Mouse (Mus musculus) stomach, embryonic 14.5 days (tissue): Measurements from ENCODE around the gene Nf1. TPM values are rescaled to one million over a fixed set of nuclear protein-coding genes. Genes with fewer than 3 reads are reported as not detected.

Experiments
- ATAC-seq: fragments of 200-750 bp; cut with Nextera tagmentation; 2 replicates; pipeline ENCODE4 v1.8.0; 2017; ENCODE audit warnings: low read depth, moderate TSS enrichment; ENCODE audit not compliant: insufficient number of reproducible peaks, insufficient read depth, low FRiP score
- H3K27ac ChIP-seq: fragments of 300-500 bp; sonication (generic); 2 replicates; pipeline ENCODE4 v1.5.1; 2014; ENCODE audit warnings: mild to moderate bottlenecking, low read length, moderate library complexity, mixed read lengths
- H3K27me3 ChIP-seq: fragments of 300-500 bp; sonication (generic); 2 replicates; pipeline ENCODE4 v1.6.1; 2014; ENCODE audit warnings: low read length, control low read depth, mixed read lengths; ENCODE audit not compliant: control insufficient read depth, insufficient read depth
- H3K36me3 ChIP-seq: fragments of 300-500 bp; sonication (generic); 2 replicates; pipeline ENCODE4 v1.6.1; 2014; ENCODE audit warnings: mild to moderate bottlenecking, control low read depth, low read length, moderate library complexity, mixed read lengths; ENCODE audit not compliant: control insufficient read depth, insufficient read depth
- H3K4me1 ChIP-seq: fragments of 300-500 bp; sonication (generic); 2 replicates; pipeline ENCODE4 v1.6.1; 2014; ENCODE audit warnings: low read length, control low read depth, mixed read lengths; ENCODE audit not compliant: control insufficient read depth, insufficient read depth
- H3K4me2 ChIP-seq: fragments of 300-500 bp; sonication (generic); replicated peaks from 2 replicates; pipeline ENCODE4 v1.6.1; 2014; ENCODE audit warnings: low read depth, low read length, control low read depth
- H3K4me3 ChIP-seq: fragments of 300-500 bp; sonication (generic); 2 replicates; pipeline ENCODE4 v1.5.1; 2014; ENCODE audit warnings: low read depth, low read length, control low read depth
- H3K9ac ChIP-seq: fragments of 300-500 bp; sonication (generic); replicated peaks from 2 replicates; pipeline ENCODE4 v1.6.1; 2014; ENCODE audit warnings: low read depth, mild to moderate bottlenecking, control low read depth, low read length, moderate library complexity, mixed read lengths
- H3K9me3 ChIP-seq: fragments of 300-500 bp; sonication (generic); 2 replicates; pipeline ENCODE4 v1.6.1; 2016; ENCODE audit warnings: low read depth, low read length, control low read depth; ENCODE audit not compliant: control insufficient read depth
- WGBS: fragments of 180-500 bp; shearing (Covaris S2); extraction: QIAGEN DNeasy Blood & Tissue Kit; methylation state at CpG from one replicate; pipeline ENCODE4 v1.1.7; 2014; 5-methylcytosine and 5-hydroxymethylcytosine counted together
- polyA plus RNA-seq: library from polyadenylated mRNA; unstranded; fragments of >200 nt; fragmentation: Nextera tagmentation; extraction: Ambion mirVana; gene quantifications from 2 replicates; pipeline ENCODE4 v1.2.1, GENCODE M21; 2014

Nf1 gene
- polyA plus RNA-seq, 1 experiment from 2014 or later = 16.9 TPM

DNA sequence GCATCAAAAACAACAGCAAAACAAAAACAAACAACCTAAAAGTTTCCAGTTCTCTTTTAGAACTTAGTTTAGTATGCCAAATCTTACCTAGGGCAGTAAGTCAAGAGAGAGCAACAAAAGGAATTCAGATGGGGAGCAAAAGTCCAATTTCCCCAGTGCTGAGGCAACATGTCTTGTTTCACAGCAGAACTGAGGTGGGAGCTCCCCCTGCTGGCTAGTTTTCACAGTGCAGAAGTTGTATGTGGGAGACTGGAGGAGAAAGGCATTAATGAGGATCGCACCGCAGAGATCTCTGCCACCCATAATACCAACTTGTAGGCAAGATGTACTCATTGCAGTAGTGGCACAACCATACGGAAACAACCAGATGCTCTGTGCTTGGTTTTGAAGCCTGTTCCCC is 58.8 kb downstream of the Nf1 start:
- WGBS = 61% methylated on average over 3 of the region's 3 CpGs
- no peak for ATAC-seq

DNA sequence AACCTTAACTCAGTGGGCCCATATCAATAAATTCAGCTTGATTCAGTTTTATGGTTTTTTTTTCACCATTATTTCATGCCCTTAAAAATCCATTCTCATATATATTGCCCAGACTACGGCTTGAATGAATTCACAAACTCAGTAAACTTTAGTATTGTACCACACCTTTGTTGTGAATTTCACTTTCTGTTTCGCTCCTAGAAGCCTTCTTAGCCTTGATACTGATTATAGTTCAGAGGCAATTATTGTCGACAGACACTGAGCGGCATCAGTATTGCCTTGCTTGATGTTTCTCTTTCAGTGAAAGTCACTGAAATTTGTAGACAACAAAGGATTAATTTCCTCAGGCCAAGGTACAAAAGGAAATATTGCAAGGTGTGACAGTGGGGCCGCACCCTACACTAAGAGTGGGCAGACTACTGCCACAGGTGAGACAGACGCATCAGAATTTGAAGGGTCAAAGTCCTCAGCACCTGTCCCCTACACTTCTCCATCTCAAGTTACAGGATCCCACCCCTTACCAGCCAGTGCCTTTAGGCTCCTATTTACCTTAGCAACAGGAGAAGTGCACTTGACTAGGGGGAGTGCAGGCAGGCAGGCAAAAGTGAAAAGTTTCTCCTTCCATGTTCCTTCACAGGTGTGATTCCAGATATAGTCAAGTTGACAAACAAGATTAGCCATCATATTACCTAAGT is 64.3 kb downstream of the Nf1 start:
- H3K4me2 ChIP-seq = no peak overlapping the region
- no peak for ATAC-seq
- 85% methylated on average over 6 of the region's 6 CpGs for WGBS
- H3K27ac ChIP-seq = no peak overlapping the region
- H3K36me3 ChIP-seq = peaks cover 10% of the 10 kb centered on the region; the same call in 1 of the 2 replicates
- H3K4me3 ChIP-seq = no peak overlapping the region
- H3K9me3 ChIP-seq = no peaks in the 10 kb centered on the region
- H3K27me3 ChIP-seq = no peaks in the 10 kb centered on the region
- no peaks in the 10 kb centered on the region for H3K4me1 ChIP-seq
- H3K9ac ChIP-seq = no peak overlapping the region

More for the DNA sequence above, 58.8 kb downstream of the Nf1 start:
- Histone ChIP-seq H3K9ac (no peak overlapping the region), H3K36me3 (peaks cover 10% of the 10 kb centered on the region; the same call in 1 of the 2 replicates), H3K9me3 (no peaks in the 10 kb centered on the region), H3K4me1 (no peaks in the 10 kb centered on the region), H3K27me3 (no peaks in the 10 kb centered on the region), H3K27ac (no peak overlapping the region), H3K4me3 (no peak overlapping the region), H3K4me2 (no peak overlapping the region)

DNA sequence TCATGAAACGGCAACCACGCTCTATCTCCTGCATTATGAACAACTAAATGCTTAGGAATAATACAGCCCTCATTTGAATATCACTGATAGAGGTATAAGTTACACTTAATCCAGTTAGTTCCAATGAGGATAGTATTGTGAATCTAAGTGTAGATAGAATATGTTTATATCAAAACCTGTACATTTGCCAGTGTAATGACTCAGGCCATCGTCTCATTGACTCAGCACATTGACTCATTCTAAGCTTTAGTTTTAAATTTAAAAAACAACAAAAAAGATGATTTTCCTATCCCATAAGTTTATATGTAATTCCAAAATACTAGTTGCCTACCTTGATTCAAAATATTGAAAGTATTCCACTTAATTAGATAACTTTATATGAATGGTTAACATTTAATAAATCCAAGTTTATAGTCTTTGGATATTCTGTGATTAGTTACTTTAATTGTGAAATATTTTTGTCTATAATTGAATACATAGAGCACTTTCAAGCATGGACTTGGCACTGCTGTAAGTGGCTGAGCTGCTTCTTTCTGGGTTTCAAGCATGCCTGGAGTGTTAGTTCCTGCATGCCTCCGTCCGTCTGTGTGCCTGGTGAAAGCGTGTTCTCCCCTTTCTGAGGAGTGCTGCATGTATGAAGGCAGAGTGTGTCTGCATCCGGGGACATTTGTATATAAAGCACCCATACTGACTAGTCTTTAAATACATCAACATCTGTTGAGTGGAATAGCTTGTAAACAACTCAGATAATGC is 74.4 kb downstream of the Nf1 start:
- Histone ChIP-seq H3K4me2 (no peak overlapping the region), H3K27me3 (no peaks in the 10 kb centered on the region), H3K4me1 (no peaks in the 10 kb centered on the region), H3K9me3 (no peaks in the 10 kb centered on the region), H3K4me3 (no peak overlapping the region), H3K27ac (no peak overlapping the region), H3K36me3 (peaks cover 21% of the 10 kb centered on the region), H3K9ac (no peak overlapping the region)
- no peak for ATAC-seq
- WGBS = 86% methylated on average over 7 of the region's 7 CpGs

DNA sequence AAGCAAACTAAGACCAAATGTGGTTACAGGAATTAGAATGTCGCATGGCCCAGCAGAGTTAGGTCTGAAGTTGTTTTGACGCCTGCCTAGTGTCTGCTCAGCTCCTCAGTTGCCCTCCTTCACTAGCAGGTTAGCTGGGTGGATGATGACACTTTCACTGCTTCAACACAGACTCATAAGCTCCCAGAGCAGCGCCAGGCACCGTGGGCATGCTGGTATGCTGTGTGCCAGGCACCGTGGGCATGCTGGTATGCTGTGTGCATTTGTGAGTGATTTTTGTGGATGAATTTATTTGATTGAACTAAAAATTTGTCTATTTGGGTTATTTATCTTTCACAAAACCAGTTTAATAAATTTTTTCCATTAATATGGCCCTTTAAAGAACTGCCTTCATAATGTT is 83.0 kb downstream of the Nf1 start:
- WGBS = 89% methylated on average over 5 of the region's 5 CpGs
- no peaks in the 10 kb centered on the region for H3K4me1 ChIP-seq

DNA sequence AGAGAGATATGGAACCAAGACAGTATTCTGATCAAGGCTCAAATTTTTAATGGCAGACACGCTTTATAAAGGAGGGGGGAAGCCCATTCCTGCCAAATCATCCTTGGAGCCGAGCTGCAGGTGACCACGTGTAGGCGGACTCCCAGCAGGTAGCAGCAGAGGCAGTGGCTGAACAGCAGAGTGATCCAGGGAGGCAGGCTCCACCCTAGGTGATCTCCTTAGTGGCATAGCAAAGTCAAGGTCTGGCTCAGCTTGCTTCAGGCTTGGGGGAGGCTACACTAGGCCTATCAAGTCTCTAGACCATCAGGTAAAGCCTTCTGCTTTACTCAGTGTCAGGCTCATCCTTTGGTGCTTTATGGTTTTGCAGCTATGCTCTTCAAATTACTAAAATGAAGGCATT is 87.1 kb downstream of the Nf1 start:
- no peak overlapping the region for H3K4me2 ChIP-seq

More for the DNA sequence above, 83.0 kb downstream of the Nf1 start:
- H3K36me3 ChIP-seq = peaks cover 3% of the 10 kb centered on the region; the same call in 1 of the 2 replicates
- no peak overlapping the region for H3K27ac ChIP-seq
- no peak overlapping the region for H3K4me3 ChIP-seq
- H3K9me3 ChIP-seq = no peaks in the 10 kb centered on the region
- H3K4me2 ChIP-seq = no peak overlapping the region
- ATAC-seq = no peak
- no peaks in the 10 kb centered on the region for H3K27me3 ChIP-seq
- H3K9ac ChIP-seq = no peak overlapping the region

DNA sequence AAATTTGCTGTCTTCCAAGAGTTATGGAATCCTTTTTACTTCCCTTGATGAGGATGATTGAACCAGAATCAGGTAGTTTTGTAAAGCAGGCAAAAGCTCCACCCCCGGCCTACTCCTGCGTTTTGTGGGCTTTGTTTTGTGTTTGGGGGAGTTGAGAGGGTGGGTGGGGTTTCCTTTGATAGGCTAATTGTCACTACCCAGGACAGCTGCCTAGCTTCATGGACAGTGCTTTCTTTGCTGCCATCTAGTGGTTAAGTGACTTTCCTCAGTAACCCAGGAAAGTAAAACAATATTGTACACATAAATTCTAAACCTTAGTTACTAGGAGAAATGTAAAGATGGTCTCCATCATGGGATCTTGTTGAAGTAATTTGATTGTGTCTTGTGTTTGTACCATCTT is 88.1 kb downstream of the Nf1 start:
- Histone ChIP-seq H3K27ac (no peak overlapping the region), H3K27me3 (no peaks in the 10 kb centered on the region), H3K36me3 (peaks cover 3% of the 10 kb centered on the region), H3K4me2 (no peak overlapping the region), H3K4me3 (no peak overlapping the region), H3K9ac (no peak overlapping the region), H3K9me3 (no peaks in the 10 kb centered on the region), H3K4me1 (no peaks in the 10 kb centered on the region)
- WGBS = 5% methylated on average over 2 of the region's 2 CpGs
- ATAC-seq = no peak

More for the DNA sequence above, 87.1 kb downstream of the Nf1 start:
- Histone ChIP-seq H3K9me3 (no peaks in the 10 kb centered on the region), H3K36me3 (peaks cover 3% of the 10 kb centered on the region; the same call in 1 of the 2 replicates), H3K27me3 (no peaks in the 10 kb centered on the region), H3K27ac (no peak overlapping the region), H3K9ac (no peak overlapping the region), H3K4me3 (no peak overlapping the region), H3K4me1 (no peaks in the 10 kb centered on the region)
- WGBS = 65% methylated on average over 4 of the region's 4 CpGs
- no peak for ATAC-seq

DNA sequence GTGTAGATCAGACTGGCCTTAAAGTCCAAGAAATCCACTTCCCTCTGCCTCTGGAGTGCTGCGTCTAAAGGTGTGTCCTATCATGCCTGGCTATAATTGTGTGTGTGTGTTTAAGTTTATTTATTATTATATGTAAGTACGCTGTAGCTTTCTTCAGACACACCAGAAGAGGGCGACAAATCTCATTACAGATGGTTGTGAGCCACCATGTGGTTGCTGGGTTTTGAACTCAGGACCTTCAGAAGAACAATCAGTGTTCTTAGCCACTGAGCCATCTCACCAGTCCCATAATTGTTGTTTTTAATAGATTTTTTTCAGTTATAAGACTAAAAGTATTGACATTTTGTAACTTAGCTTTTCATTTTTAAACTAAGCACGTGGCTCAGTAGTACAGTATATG is 95.8 kb downstream of the Nf1 start:
- no peak for ATAC-seq
- peaks cover 5% of the 10 kb centered on the region for H3K36me3 ChIP-seq
- no peak overlapping the region for H3K27ac ChIP-seq
- no peaks in the 10 kb centered on the region for H3K9me3 ChIP-seq
- no peak overlapping the region for H3K4me2 ChIP-seq
- 89% methylated on average over 4 of the region's 4 CpGs for WGBS
- no peak overlapping the region for H3K9ac ChIP-seq
- H3K27me3 ChIP-seq = no peaks in the 10 kb centered on the region
- H3K4me3 ChIP-seq = no peak overlapping the region
- H3K4me1 ChIP-seq = no peaks in the 10 kb centered on the region

DNA sequence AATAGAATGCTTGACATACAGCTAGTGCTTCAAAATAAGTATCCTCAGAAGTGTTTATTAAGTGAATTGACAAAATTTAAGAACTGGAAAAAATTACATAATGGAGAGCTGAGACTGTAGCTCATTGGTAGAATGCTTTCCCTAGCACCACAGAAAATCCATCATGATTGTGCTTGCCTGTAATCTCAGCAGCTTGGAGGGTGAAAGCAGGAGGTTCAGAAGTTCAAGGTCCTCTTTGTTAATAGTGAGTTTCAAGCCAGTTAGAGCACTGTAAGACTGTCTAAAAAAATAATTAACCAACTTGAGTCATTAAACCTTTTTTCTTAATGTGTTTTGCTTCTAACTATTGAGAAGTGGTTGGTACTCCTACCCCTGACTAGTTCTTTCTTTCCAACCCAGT is 108.9 kb downstream of the Nf1 start:
- no peaks in the 10 kb centered on the region for H3K9me3 ChIP-seq
- no peak overlapping the region for H3K4me3 ChIP-seq
- H3K4me2 ChIP-seq = no peak overlapping the region
- no peak for ATAC-seq
- no peaks in the 10 kb centered on the region for H3K4me1 ChIP-seq
- H3K27ac ChIP-seq = no peak overlapping the region
- peaks cover 45% of the 10 kb centered on the region for H3K36me3 ChIP-seq
- no peaks in the 10 kb centered on the region for H3K27me3 ChIP-seq
- H3K9ac ChIP-seq = no peak overlapping the region
